Mouse (Mus musculus): ENCODE data around the gene Zdhhc6. TPM values are rescaled to one million over a fixed set of nuclear protein-coding genes. Genes with fewer than 3 reads are reported as not detected.

Zdhhc6 gene
- polyA plus RNA-seq, 1 experiment from 2014 or later: 106 TPM

- Histone ChIP-seq H3K9ac (replicated peaks; ENCODE audit: low read length) (no peak overlapping the region), H3K4me3 (ENCODE audit: low read depth, low read length) (no peak overlapping the region), H3K4me1 (ENCODE audit: control insufficient read depth, insufficient read depth, low read length) (no peaks in the 10 kb centered on the region), H3K27me3 (ENCODE audit: control insufficient read depth, insufficient read depth, low read length) (no peaks in the 10 kb centered on the region), H3K4me2 (ENCODE audit: low read depth, low read length) (no peak overlapping the region), H3K27ac (replicated peaks; ENCODE audit: low read depth, low read length) (no peak overlapping the region), H3K9me3 (replicated peaks; ENCODE audit: control insufficient read depth, low read length) (no peaks in the 10 kb centered on the region), H3K36me3 (replicated peaks; ENCODE audit: control insufficient read depth, insufficient read depth, low read depth, low read length) (no peaks in the 10 kb centered on the region)
- 71% methylated on average over 5 of the region's 5 CpGs for WGBS
- DNase-seq (ENCODE audit: low spot score) (no peak), ATAC-seq (replicated peaks; ENCODE audit: insufficient number of reproducible peaks, low FRiP score, low TSS enrichment, low read depth) (no peak)
These were observed 89.2 kb downstream of the Zdhhc6 start for GRCm38 (mm10) chr19:55226621-55227020.

DNA sequence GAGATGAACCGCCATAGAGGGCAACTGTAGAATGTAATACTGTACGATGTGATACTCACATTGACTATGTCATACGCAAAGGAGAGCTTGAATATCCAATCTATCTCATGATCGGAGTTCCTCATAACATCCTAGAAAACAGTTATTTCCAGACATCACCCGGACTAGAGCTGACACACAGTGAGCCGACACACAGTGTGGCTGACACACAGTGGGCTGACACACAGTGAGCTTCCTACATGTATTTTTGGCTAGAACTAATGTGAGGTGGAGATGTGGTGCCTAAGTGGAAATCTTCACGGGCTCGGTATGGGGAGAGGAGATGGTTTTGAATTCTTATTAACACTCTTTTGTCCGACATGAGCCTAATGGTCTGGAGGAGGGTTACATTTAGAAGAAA, 93.6 kb downstream of the Zdhhc6 start:
- Histone ChIP-seq H3K9ac (replicated peaks; ENCODE audit: low read length) (no peak overlapping the region), H3K4me2 (ENCODE audit: low read depth, low read length) (no peak overlapping the region), H3K36me3 (replicated peaks; ENCODE audit: control insufficient read depth, insufficient read depth, low read depth, low read length) (no peaks in the 10 kb centered on the region), H3K4me1 (ENCODE audit: control insufficient read depth, insufficient read depth, low read length) (no peaks in the 10 kb centered on the region; the same call in 1 of the 2 replicates), H3K27me3 (ENCODE audit: control insufficient read depth, insufficient read depth, low read length) (no peaks in the 10 kb centered on the region), H3K27ac (replicated peaks; ENCODE audit: low read depth, low read length) (no peak overlapping the region), H3K9me3 (replicated peaks; ENCODE audit: control insufficient read depth, low read length) (no peaks in the 10 kb centered on the region), H3K4me3 (ENCODE audit: low read depth, low read length) (no peak overlapping the region)
- DNase-seq (ENCODE audit: low spot score) (no peak), ATAC-seq (replicated peaks; ENCODE audit: insufficient number of reproducible peaks, low FRiP score, low TSS enrichment, low read depth) (no peak)
- WGBS: 88% methylated on average over 9 of the region's 9 CpGs

Other genes starting within 250 kb of the Zdhhc6 start
- 16.4 and 18.7 TPM in 2 replicates for gene Gpam, start 188.8 kb downstream of the Zdhhc6 start, polyA plus RNA-seq (2014; fragmentation: Nextera tagmentation; extraction: Ambion mirVana)
- gene Tectb, start 135.3 kb downstream of the Zdhhc6 start, polyA plus RNA-seq (2014; fragmentation: Nextera tagmentation; extraction: Ambion mirVana): not detected in 2 replicates
- gene Gucy2g, start 74.8 kb downstream of the Zdhhc6 start, polyA plus RNA-seq (2014; fragmentation: Nextera tagmentation; extraction: Ambion mirVana): not detected in 2 replicates
- gene Acsl5, start 64.1 kb downstream of the Zdhhc6 start, polyA plus RNA-seq (2014; fragmentation: Nextera tagmentation; extraction: Ambion mirVana): 30.0 and 30.6 TPM in 2 replicates
- 22.4 and 26.6 TPM in 2 replicates for gene Vti1a, start 263 bp upstream of the Zdhhc6 start, polyA plus RNA-seq (2014; fragmentation: Nextera tagmentation; extraction: Ambion mirVana)